Mouse (Mus musculus): ENCODE results near the gene Gucy1b2. TPM values are rescaled to one million over a fixed set of nuclear protein-coding genes. Genes with fewer than 3 reads are reported as not detected.

The Gucy1b2 gene
- 0.06 TPM for polyA plus RNA-seq (2017; shearing (Covaris generic))

GRCm38 (mm10) chr14:62456239-62456747 lies at the start of gene Gucy1b2:
Gucy1b2 (minus strand) TSS chr14:62456289.

Other genes starting within 250 kb of the Gucy1b2 start
- gene Rnaseh2b, start 163.7 kb downstream of the Gucy1b2 start, polyA plus RNA-seq (2017; shearing (Covaris generic)), result 32.1 TPM
- gene Dleu7, start 163.2 kb downstream of the Gucy1b2 start, polyA plus RNA-seq (2017; shearing (Covaris generic)), result 2.1 TPM
- not detected for gene Fam124a, start 99.4 kb upstream of the Gucy1b2 start, polyA plus RNA-seq (2017; shearing (Covaris generic))
- gene Gm4131, start 110.6 kb upstream of the Gucy1b2 start, polyA plus RNA-seq (2017; shearing (Covaris generic)), result not detected
- not detected for gene Serpine3, start 207.4 kb upstream of the Gucy1b2 start, polyA plus RNA-seq (2017; shearing (Covaris generic))